Comparison of ENCODE assay signal across 13 mouse cellular contexts in genomic region chrX:114816267-114816666, GRCm38 (mm10).
A peak's percentile ranks its signal among the peaks of the same experiment; 100 is the strongest.
DNase-seq lines count a peak whose midpoint lies in the region; ATAC-seq and TF ChIP-seq lines count a peak whose summit lies in the region.
"Had no signal": no experiment of that assay in that cellular context is flagged by ENCODE, and none has a peak within 500 bp of the region (broad histone marks: within the 10 kb centered on the region; RNA-seq: fewer than 3 reads in every experiment).

No protein-coding gene starts in this region.

- no peak overlapping the region for H3K9ac ChIP-seq in kidney, embryonic 14.5 days (ENCODE audit: low read depth, low read length)
- no peak overlapping the region for H3K9ac ChIP-seq in stomach, embryonic 14.5 days (replicated peaks; ENCODE audit: low read depth, low read length)
- no peak overlapping the region for H3K9ac ChIP-seq in stomach, postnatal 0 days (ENCODE audit: low read length)
- H3K9ac ChIP-seq: heart, embryonic 13.5 days had no signal

- no peak for DNase-seq in kidney, postnatal 25 days
- DNase-seq in stomach, postnatal 0 days (ENCODE audit: low spot score): no peak
- peak; percentile 74 for DNase-seq in forelimb bud, embryonic 11.5 days (ENCODE audit: low read depth, low spot score)
- no peak for DNase-seq in cerebellum, adult 9-11 months
- no peak for DNase-seq in adrenal gland, adult 18-20 months (ENCODE audit: low spot score in 2 of 2)
- DNase-seq: adrenal gland, adult 2 months; thymus, postnatal 4 days had no signal

- H3K36me3 ChIP-seq in kidney, embryonic 14.5 days (ENCODE audit: control insufficient read depth, insufficient read depth, low read length): no peaks in the 10 kb centered on the region
- H3K36me3 ChIP-seq in stomach, embryonic 14.5 days (ENCODE audit: control insufficient read depth, insufficient read depth, low read length): no peaks in the 10 kb centered on the region
- H3K36me3 ChIP-seq in stomach, postnatal 0 days (ENCODE audit: control insufficient read depth, insufficient read depth, low read length): no peaks in the 10 kb centered on the region
- H3K36me3 ChIP-seq: heart, embryonic 13.5 days had no signal

- no peak overlapping the region for H3K4me2 ChIP-seq in kidney, embryonic 14.5 days (replicated peaks; ENCODE audit: low read depth, low read length)
- H3K4me2 ChIP-seq in stomach, embryonic 14.5 days (replicated peaks; ENCODE audit: low read depth, low read length): no peak overlapping the region
- no peak overlapping the region for H3K4me2 ChIP-seq in stomach, postnatal 0 days (replicated peaks; ENCODE audit: low read depth)
- H3K4me2 ChIP-seq: heart, embryonic 13.5 days had no signal

- H3K27me3 ChIP-seq in kidney, embryonic 14.5 days (ENCODE audit: control insufficient read depth, insufficient read depth, low read length): no peaks in the 10 kb centered on the region
- H3K27me3 ChIP-seq in stomach, embryonic 14.5 days (ENCODE audit: control insufficient read depth, insufficient read depth, low read length): no peaks in the 10 kb centered on the region
- no peaks in the 10 kb centered on the region for H3K27me3 ChIP-seq in stomach, postnatal 0 days (ENCODE audit: control insufficient read depth, insufficient read depth, low read length)
- H3K27me3 ChIP-seq: CH12.LX; heart, embryonic 13.5 days had no signal

- no peaks in the 10 kb centered on the region for H3K9me3 ChIP-seq in kidney, embryonic 14.5 days (ENCODE audit: control insufficient read depth, low read length)
- H3K9me3 ChIP-seq in stomach, embryonic 14.5 days (ENCODE audit: control insufficient read depth, low read depth, low read length): no peaks in the 10 kb centered on the region
- H3K9me3 ChIP-seq in stomach, postnatal 0 days (ENCODE audit: control insufficient read depth, low read length): no peaks in the 10 kb centered on the region
- H3K9me3 ChIP-seq: heart, embryonic 13.5 days had no signal

- 50% methylated on average over 4 of the region's 4 CpGs for WGBS in kidney, embryonic 14.5 days
- 28% methylated on average over 4 of the region's 4 CpGs for WGBS in stomach, embryonic 14.5 days
- WGBS in stomach, postnatal 0 days: 30% methylated on average over 4 of the region's 4 CpGs

- H3K27ac ChIP-seq in kidney, embryonic 14.5 days (ENCODE audit: low read depth, low read length): no peak overlapping the region
- H3K27ac ChIP-seq in stomach, embryonic 14.5 days (ENCODE audit: low read length): no peak overlapping the region
- H3K27ac ChIP-seq in stomach, postnatal 0 days (replicated peaks): no peak overlapping the region
- H3K27ac ChIP-seq: heart, embryonic 13.5 days; macrophage had no signal

- peak; percentile 83 for ATAC-seq in kidney, embryonic 14.5 days (ENCODE audit: low FRiP score, low TSS enrichment)
- 0 out of 2 replicates have a peak, but pooled peaks have one; percentile 10 for ATAC-seq in stomach, embryonic 14.5 days (ENCODE audit: insufficient number of reproducible peaks, insufficient read depth, low FRiP score, low read depth)
- no peak for ATAC-seq in stomach, postnatal 0 days (ENCODE audit: low FRiP score, low TSS enrichment)
- ATAC-seq: hindbrain, embryonic 16.5 days had no signal

- TF ChIP-seq CTCF in stomach, postnatal 0 days (IDR thresholded peaks at IDR 0.05; ENCODE audit: low read depth): no peak

- no peak overlapping the region for H3K4me3 ChIP-seq in kidney, embryonic 14.5 days (ENCODE audit: low read length)
- no peak overlapping the region for H3K4me3 ChIP-seq in stomach, embryonic 14.5 days (ENCODE audit: low read depth, low read length)
- no peak overlapping the region for H3K4me3 ChIP-seq in stomach, postnatal 0 days (ENCODE audit: low read depth, low read length)
- H3K4me3 ChIP-seq: heart, embryonic 13.5 days had no signal

- no peaks in the 10 kb centered on the region for H3K4me1 ChIP-seq in kidney, embryonic 14.5 days (ENCODE audit: control insufficient read depth, insufficient read depth, low read length)
- H3K4me1 ChIP-seq in stomach, embryonic 14.5 days (ENCODE audit: control insufficient read depth, insufficient read depth, low read length): no peaks in the 10 kb centered on the region
- no peaks in the 10 kb centered on the region for H3K4me1 ChIP-seq in stomach, postnatal 0 days (replicated peaks; ENCODE audit: control insufficient read depth, insufficient read depth)
- H3K4me1 ChIP-seq: heart, embryonic 13.5 days had no signal

- TF ChIP-seq EP300 in stomach, postnatal 0 days (optimal IDR thresholded peaks at IDR 0.05): no peak
